Mouse (Mus musculus) embryonic fibroblast, embryonic 13.5 days (primary cell): ENCODE data around the gene Katnb1.

Experiments used
- CTCF ChIP-seq: IDR thresholded peaks from 2 replicates; pipeline ENCODE4 v1.5.1; 2011; ENCODE audit warnings: mild to moderate bottlenecking, control low read depth, low read length, moderate library complexity, borderline replicate concordance; ENCODE audit not compliant: insufficient read depth
- POLR2A ChIP-seq: IDR thresholded peaks from 2 replicates; pipeline ENCODE4 v1.6.1; 2011; ENCODE audit warnings: low read depth, mild to moderate bottlenecking, control low read depth, low read length, moderate library complexity

GRCm38 (mm10) chr8:95138341-95139050 lies 57.5 kb downstream of the Katnb1 start:
- TF ChIP-seq CTCF (no peak), POLR2A (no peak)
